Mouse (Mus musculus): ENCODE results near the gene Capn7. TPM values are rescaled to one million over a fixed set of nuclear protein-coding genes. Genes with fewer than 3 reads are reported as not detected.

Capn7 gene
- polyA plus RNA-seq, 1 experiment, result 5.8 TPM

- Histone ChIP-seq H3K4me3 (ENCODE audit: low read depth, low read length) (no peak overlapping the region), H3K27me3 (ENCODE audit: control insufficient read depth, insufficient read depth, low read length) (no peaks in the 10 kb centered on the region), H3K36me3 (ENCODE audit: control insufficient read depth, insufficient read depth, low read length) (no peaks in the 10 kb centered on the region), H3K27ac (ENCODE audit: insufficient read depth, low read depth, low read length) (0 out of 2 replicates have a peak overlapping the region, but pooled peaks have one; percentile 0), H3K4me1 (ENCODE audit: control insufficient read depth, insufficient read depth, insufficient read length, low read length) (peaks cover 3% of the 10 kb centered on the region; the same call in 1 of the 2 replicates)
- WGBS, result 40% methylated on average over 11 of the region's 11 CpGs
- TF ChIP-seq CTCF (IDR thresholded peaks at IDR 0.05; ENCODE audit: extremely low read depth, insufficient read length, insufficient replicate concordance, low read depth, low read length), result no peak
- TF ChIP-seq POLR2A (IDR thresholded peaks at IDR 0.05; ENCODE audit: low read depth, low read length), result no peak
These were observed 64.5 kb downstream of the Capn7 start for GRCm38 (mm10) chr14:31400896-31401295.

GRCm38 (mm10) chr14:31401918-31402427, 65.5 kb downstream of the Capn7 start:
- no peaks in the 10 kb centered on the region for H3K27me3 ChIP-seq (ENCODE audit: control insufficient read depth, insufficient read depth, low read length)
- 77% methylated on average over 6 of the region's 6 CpGs for WGBS
- TF ChIP-seq CTCF (IDR thresholded peaks at IDR 0.05; ENCODE audit: extremely low read depth, insufficient read length, insufficient replicate concordance, low read depth, low read length) (no peak), POLR2A (IDR thresholded peaks at IDR 0.05; ENCODE audit: low read depth, low read length) (no peak)
- 0 out of 2 replicates have a peak overlapping the region, but pooled peaks have one; percentile 6 for H3K27ac ChIP-seq (ENCODE audit: insufficient read depth, low read depth, low read length)
- peaks cover 3% of the 10 kb centered on the region for H3K4me1 ChIP-seq (ENCODE audit: control insufficient read depth, insufficient read depth, insufficient read length, low read length)
- H3K36me3 ChIP-seq (ENCODE audit: control insufficient read depth, insufficient read depth, low read length), result no peaks in the 10 kb centered on the region
- no peak overlapping the region for H3K4me3 ChIP-seq (ENCODE audit: low read depth, low read length)

DNA sequence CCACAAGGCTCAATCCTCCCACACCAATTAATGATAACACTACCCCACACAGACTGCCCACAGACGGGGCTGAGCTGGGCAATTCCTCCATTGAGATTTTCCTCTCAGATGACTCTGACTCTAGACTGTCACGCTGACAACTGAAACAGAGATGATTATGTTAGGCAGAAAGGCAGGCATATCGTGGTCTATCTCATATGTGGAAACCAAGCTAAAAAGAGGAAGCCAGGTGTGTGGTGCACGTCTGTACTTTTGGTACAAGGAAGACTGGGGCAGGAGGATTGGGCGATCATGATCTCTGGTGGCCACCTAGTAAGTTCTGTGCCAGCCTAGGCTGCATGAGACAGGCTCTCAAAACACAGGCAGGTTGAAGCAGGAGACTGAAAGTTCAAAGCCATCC, 66.3 kb downstream of the Capn7 start:
- Histone ChIP-seq H3K27ac (ENCODE audit: insufficient read depth, low read depth, low read length) (peak overlapping the region; percentile 6; the same call in 1 of the 2 replicates), H3K4me1 (ENCODE audit: control insufficient read depth, insufficient read depth, insufficient read length, low read length) (peaks cover 4% of the 10 kb centered on the region), H3K4me3 (ENCODE audit: low read depth, low read length) (no peak overlapping the region), H3K27me3 (ENCODE audit: control insufficient read depth, insufficient read depth, low read length) (no peaks in the 10 kb centered on the region), H3K36me3 (ENCODE audit: control insufficient read depth, insufficient read depth, low read length) (no peaks in the 10 kb centered on the region)
- 79% methylated on average over 5 of the region's 5 CpGs for WGBS
- no peak for TF ChIP-seq CTCF (IDR thresholded peaks at IDR 0.05; ENCODE audit: extremely low read depth, insufficient read length, insufficient replicate concordance, low read depth, low read length)
- no peak for TF ChIP-seq POLR2A (IDR thresholded peaks at IDR 0.05; ENCODE audit: low read depth, low read length)

DNA sequence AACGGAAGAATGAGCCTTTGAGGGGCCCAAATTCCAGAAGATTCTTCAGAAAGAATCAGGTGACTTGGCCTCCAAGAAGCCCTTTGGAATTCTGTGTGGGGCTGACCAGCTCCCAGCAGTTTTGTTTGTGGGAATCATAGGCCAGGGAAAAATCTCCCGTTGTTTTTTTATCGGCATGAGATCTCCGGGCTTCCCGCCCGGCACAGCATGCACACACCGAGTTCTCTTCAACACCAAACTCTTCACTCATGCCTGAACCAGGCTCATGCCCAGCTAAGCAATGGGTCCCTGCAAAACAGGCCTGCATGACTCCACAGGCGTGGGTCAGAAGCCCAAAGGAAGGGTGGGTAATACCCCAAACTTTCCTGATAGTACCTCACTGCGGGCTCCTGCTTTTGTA, 67.1 kb downstream of the Capn7 start:
- no peak overlapping the region for H3K4me3 ChIP-seq (ENCODE audit: low read depth, low read length)
- WGBS, result 68% methylated on average over 9 of the region's 9 CpGs
- no peaks in the 10 kb centered on the region for H3K27me3 ChIP-seq (ENCODE audit: control insufficient read depth, insufficient read depth, low read length)
- peaks cover 8% of the 10 kb centered on the region for H3K4me1 ChIP-seq (ENCODE audit: control insufficient read depth, insufficient read depth, insufficient read length, low read length)
- no peak for TF ChIP-seq CTCF (IDR thresholded peaks at IDR 0.05; ENCODE audit: extremely low read depth, insufficient read length, insufficient replicate concordance, low read depth, low read length)
- TF ChIP-seq POLR2A (IDR thresholded peaks at IDR 0.05; ENCODE audit: low read depth, low read length), result no peak
- no peak overlapping the region for H3K27ac ChIP-seq (ENCODE audit: insufficient read depth, low read depth, low read length)
- no peaks in the 10 kb centered on the region for H3K36me3 ChIP-seq (ENCODE audit: control insufficient read depth, insufficient read depth, low read length)

GRCm38 (mm10) chr14:31403995-31404394, 67.6 kb downstream of the Capn7 start:
- WGBS, result 31% methylated on average over 8 of the region's 8 CpGs
- Histone ChIP-seq H3K4me3 (ENCODE audit: low read depth, low read length) (no peak overlapping the region), H3K36me3 (ENCODE audit: control insufficient read depth, insufficient read depth, low read length) (no peaks in the 10 kb centered on the region), H3K27ac (ENCODE audit: insufficient read depth, low read depth, low read length) (no peak overlapping the region), H3K4me1 (ENCODE audit: control insufficient read depth, insufficient read depth, insufficient read length, low read length) (peaks cover 8% of the 10 kb centered on the region), H3K27me3 (ENCODE audit: control insufficient read depth, insufficient read depth, low read length) (no peaks in the 10 kb centered on the region)
- TF ChIP-seq POLR2A (IDR thresholded peaks at IDR 0.05; ENCODE audit: low read depth, low read length) (no peak), CTCF (IDR thresholded peaks at IDR 0.05; ENCODE audit: extremely low read depth, insufficient read length, insufficient replicate concordance, low read depth, low read length) (no peak)

DNA sequence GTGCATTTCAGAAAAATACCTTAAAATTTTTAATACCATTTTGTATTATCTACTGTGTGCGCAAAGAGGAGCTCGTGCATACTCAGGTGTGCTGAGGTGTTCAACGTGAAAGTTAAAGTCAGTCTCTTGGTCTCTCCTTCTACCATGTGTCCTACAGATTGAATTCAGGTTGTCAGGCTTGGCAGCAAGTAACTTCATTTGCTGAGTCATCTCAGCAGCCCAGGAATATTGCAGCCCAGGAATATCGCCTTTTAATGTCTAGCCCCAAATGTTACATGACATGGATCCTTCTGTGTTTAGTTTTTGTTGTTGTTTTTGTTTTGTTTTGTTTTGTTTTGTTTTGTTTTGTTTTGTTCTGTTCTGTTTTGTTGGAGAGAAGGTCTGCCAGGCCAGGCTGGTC, 68.2 kb downstream of the Capn7 start:
- H3K27ac ChIP-seq (ENCODE audit: insufficient read depth, low read depth, low read length), result no peak overlapping the region
- H3K27me3 ChIP-seq (ENCODE audit: control insufficient read depth, insufficient read depth, low read length), result no peaks in the 10 kb centered on the region
- peaks cover 8% of the 10 kb centered on the region for H3K4me1 ChIP-seq (ENCODE audit: control insufficient read depth, insufficient read depth, insufficient read length, low read length)
- H3K4me3 ChIP-seq (ENCODE audit: low read depth, low read length), result no peak overlapping the region
- WGBS, result 71% methylated on average over 4 of the region's 4 CpGs
- no peaks in the 10 kb centered on the region for H3K36me3 ChIP-seq (ENCODE audit: control insufficient read depth, insufficient read depth, low read length)
- TF ChIP-seq POLR2A (IDR thresholded peaks at IDR 0.05; ENCODE audit: low read depth, low read length) (no peak), CTCF (IDR thresholded peaks at IDR 0.05; ENCODE audit: extremely low read depth, insufficient read length, insufficient replicate concordance, low read depth, low read length) (no peak)

DNA sequence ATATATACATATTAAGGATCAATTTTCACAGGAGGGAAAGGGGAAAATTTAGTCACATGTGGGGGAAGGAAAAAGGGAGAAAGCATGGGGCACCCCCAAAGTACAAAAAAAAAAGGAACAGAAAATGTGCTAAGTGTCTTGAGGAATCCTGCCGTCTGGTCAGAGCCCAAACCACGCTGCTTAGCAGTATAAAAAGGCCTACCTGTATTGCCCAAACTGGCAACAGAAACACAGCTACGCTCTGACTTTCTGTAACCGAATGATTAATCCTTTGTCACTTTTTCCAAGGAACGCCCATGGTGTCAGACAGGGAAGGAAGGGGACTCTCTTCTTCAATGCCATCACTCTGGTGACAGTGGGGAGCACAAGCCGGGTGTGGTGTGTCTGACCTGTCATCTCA, 69.2 kb downstream of the Capn7 start:
- H3K4me1 ChIP-seq (ENCODE audit: control insufficient read depth, insufficient read depth, insufficient read length, low read length), result peaks cover 8% of the 10 kb centered on the region
- 88% methylated on average over 6 of the region's 6 CpGs for WGBS

More for the DNA sequence above, 69.2 kb downstream of the Capn7 start:
- Histone ChIP-seq H3K27ac (ENCODE audit: insufficient read depth, low read depth, low read length) (no peak overlapping the region), H3K27me3 (ENCODE audit: control insufficient read depth, insufficient read depth, low read length) (no peaks in the 10 kb centered on the region), H3K4me3 (ENCODE audit: low read depth, low read length) (no peak overlapping the region), H3K36me3 (ENCODE audit: control insufficient read depth, insufficient read depth, low read length) (no peaks in the 10 kb centered on the region)
- TF ChIP-seq POLR2A (IDR thresholded peaks at IDR 0.05; ENCODE audit: low read depth, low read length) (no peak), CTCF (IDR thresholded peaks at IDR 0.05; ENCODE audit: extremely low read depth, insufficient read length, insufficient replicate concordance, low read depth, low read length) (no peak)

All from small intestine, adult 2 months (tissue).